Mouse (Mus musculus) layer of hippocampus, adult 8-10 months (tissue): ENCODE data around the gene Npcd. TPM values are rescaled to one million over a fixed set of nuclear protein-coding genes. Genes with fewer than 3 reads are reported as not detected.

Experiments
- DNase-seq, 2 experiments: peaks; one replicate each; pipeline ENCODE4 v3.0.0; 2022; ENCODE audit warnings: low spot score in 2 of 2
- total RNA-seq, 4 experiments: library from RNA; stranded (reverse); gene quantifications; 2 replicates each; pipeline ENCODE4 v1.2.4; 2022

Npcd gene
- total RNA-seq, 4 experiments from 2014 or later = 2.8 to 19.9 (median 12.1) TPM

GRCm38 (mm10) chr15:79744001-79744400 lies 90.0 kb downstream of the Npcd start:
- no peak for DNase-seq

GRCm38 (mm10) chr15:79742706-79743023 lies 91.4 kb downstream of the Npcd start:
- DNase-seq = no peak

- DNase-seq = peak; percentile 88 to 90
Measured at GRCm38 (mm10) chr15:79741921-79742705, 91.9 kb downstream of the Npcd start, which contains the start of gene Sun2. Gene Sun2, minus strand, starts transcription at chr15:79742536.

GRCm38 (mm10) chr15:79741173-79741858 lies 92.7 kb downstream of the Npcd start:
- no peak for DNase-seq

- DNase-seq = no peak
Measured at GRCm38 (mm10) chr15:79740739-79741138, 93.3 kb downstream of the Npcd start.

Other genes starting within 250 kb of the Npcd start
- 1 to 10 TPM in 2 of 4 experiments, under 1 TPM in 2; 0.39 to 2.1 (median 1.2) TPM for gene Dmc1, start 229.1 kb downstream of the Npcd start, total RNA-seq
- 10 to 100 TPM in 3 of 4 experiments, 1 to 10 TPM in 1; 8.8 to 12.5 (median 11.6) TPM for gene Fam227a, start 175.3 kb downstream of the Npcd start, total RNA-seq
- 10 to 100 TPM; 34.6 to 45.5 (median 38.6) TPM for gene Cby1, start 175.0 kb downstream of the Npcd start, total RNA-seq
- 100 to 1,000 TPM in 3 of 4 experiments, 10 to 100 TPM in 1; 89.4 to 103 (median 101) TPM for gene Tomm22, start 163.4 kb downstream of the Npcd start, total RNA-seq
- gene Josd1, start 146.3 kb downstream of the Npcd start, total RNA-seq = 10 to 100 TPM; 43.5 to 54.0 (median 46.4) TPM
- 10 to 100 TPM; 49.4 to 61.5 (median 52.8) TPM for gene Gtpbp1, start 143.4 kb downstream of the Npcd start, total RNA-seq
- 10 to 100 TPM; 29.4 to 44.7 (median 37.0) TPM for gene Sun2, start 91.7 kb downstream of the Npcd start, total RNA-seq
- gene Dnal4, start 56.4 kb downstream of the Npcd start, total RNA-seq = 10 to 100 TPM; 45.6 to 58.6 (median 54.5) TPM
- gene Nptxr, start 29.5 kb downstream of the Npcd start, total RNA-seq = 100 to 1,000 TPM; 637 to 711 (median 646) TPM
- gene Cbx6, start 451 bp upstream of the Npcd start, total RNA-seq = 100 to 1,000 TPM; 261 to 307 (median 292) TPM
- gene Apobec3, start 57.4 kb upstream of the Npcd start, total RNA-seq = 10 to 100 TPM in 2 of 4 experiments, 1 to 10 TPM in 2; 5.3 to 11.9 (median 8.3) TPM
- 10 to 100 TPM; 46.0 to 62.9 (median 52.2) TPM for gene Cbx7, start 136.9 kb upstream of the Npcd start, total RNA-seq
- gene Pdgfb, start 180.7 kb upstream of the Npcd start, total RNA-seq = 10 to 100 TPM; 30.3 to 38.4 (median 34.6) TPM